Mouse (Mus musculus): ENCODE data around the gene Grk1.

Grk1 gene

DNA sequence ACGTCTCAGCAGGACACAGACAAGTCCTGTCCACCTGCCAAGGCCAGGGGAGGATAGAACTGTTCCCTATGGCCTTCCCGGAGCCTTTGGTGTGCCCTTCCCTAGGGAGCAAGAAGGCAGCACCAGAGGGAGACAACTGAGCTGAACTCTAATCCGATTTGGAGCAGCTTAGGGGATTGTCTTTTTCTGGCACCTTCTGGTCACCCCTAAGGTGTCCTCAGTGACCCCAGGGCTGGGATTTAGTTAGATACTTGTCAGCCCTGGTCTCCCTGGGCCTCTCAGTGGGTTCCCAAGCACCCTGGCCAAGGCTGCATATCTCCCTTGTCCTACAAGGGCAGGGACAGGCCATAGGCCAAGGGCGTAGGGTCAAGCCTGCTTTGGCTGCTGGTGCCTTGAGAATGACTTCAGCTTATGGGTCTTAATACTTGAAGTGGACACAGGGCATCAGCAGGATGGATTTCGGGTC is at the start of gene Grk1:
Grk1 (plus strand) TSS at position 416 of the 466 bp plus-strand sequence.
- no peak for DNase-seq

GRCm38 (mm10) chr8:13356221-13356620 is 48.7 kb upstream of the Grk1 start:
- DNase-seq: no peak

DNA sequence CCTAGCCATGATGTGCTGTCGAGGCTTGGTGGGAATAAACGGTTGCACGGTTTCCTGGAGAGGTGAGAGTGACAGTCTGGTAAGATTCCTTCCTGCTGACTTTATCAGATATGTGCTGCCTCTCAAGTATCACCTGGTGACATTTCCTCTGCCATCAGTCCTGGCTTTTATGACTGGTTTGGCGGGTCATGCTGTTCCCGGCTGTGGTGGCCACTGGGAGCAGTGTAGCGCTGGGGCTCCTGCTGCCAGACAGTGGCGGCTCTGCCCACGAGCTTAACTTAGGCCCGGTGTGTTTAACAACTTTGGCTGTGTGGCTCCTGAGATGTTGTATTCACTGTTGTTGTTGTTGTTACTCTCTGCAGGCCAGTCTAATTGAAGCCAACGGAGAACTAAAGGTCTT is 48.2 kb upstream of the Grk1 start:
- DNase-seq: no peak

- no peak for DNase-seq
These were observed 44.7 kb upstream of the Grk1 start for GRCm38 (mm10) chr8:13360213-13360612.

GRCm38 (mm10) chr8:13361865-13362264 is 43.0 kb upstream of the Grk1 start:
- no peak for DNase-seq

DNA sequence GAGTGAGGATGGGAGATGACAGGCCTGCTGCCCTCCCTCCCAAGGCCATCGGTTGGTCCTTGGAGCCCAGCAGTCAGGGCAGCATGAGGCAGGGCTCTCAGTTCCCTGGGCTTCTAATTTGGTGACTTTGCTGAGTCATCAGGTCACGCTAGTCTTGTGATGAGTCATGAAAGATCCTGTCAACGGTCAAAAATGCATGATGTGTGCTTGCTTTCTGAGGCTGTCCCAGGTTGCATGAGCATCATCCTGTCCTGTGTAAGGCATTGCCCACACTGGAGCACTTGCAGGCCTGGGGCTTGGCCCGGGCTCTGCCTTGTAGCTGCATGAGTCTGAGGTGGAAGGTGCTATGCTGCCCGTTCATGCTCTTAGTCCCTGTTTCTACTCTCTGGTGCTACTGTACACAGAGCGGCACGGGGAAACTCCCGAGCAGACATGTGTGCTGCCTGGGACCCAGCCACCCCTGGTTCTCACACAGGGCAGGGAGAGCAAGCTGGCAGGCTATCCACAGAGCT is 31.7 kb upstream of the Grk1 start:
- no peak for DNase-seq

- no peak for DNase-seq
These were observed 23.3 kb upstream of the Grk1 start for GRCm38 (mm10) chr8:13381630-13382029.

GRCm38 (mm10) chr8:13382536-13382935 is 22.3 kb upstream of the Grk1 start:
- DNase-seq: no peak

DNA sequence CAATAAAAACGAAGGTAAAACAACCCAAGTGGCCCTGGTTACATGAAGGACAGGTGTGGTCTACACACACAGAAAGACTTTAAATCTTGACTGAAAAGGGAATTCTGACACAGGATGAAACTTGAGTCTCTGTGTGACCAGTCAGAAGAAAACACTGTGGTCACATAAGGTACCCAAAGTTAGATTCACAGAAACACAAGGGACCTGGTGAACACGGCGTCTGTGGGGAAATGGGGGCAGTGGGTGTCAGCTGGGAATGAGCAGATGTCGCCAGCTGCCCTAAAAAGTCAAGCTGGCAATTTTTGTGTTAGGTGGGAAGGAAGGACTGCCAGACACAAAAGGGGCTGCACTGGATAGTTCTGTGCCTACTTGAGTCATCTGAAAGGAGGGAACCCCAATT is 21.9 kb upstream of the Grk1 start:
- no peak for DNase-seq

GRCm38 (mm10) chr8:13386366-13386765 is 18.5 kb upstream of the Grk1 start:
- DNase-seq: no peak

GRCm38 (mm10) chr8:13387728-13388127 is 17.2 kb upstream of the Grk1 start:
- DNase-seq: no peak

DNA sequence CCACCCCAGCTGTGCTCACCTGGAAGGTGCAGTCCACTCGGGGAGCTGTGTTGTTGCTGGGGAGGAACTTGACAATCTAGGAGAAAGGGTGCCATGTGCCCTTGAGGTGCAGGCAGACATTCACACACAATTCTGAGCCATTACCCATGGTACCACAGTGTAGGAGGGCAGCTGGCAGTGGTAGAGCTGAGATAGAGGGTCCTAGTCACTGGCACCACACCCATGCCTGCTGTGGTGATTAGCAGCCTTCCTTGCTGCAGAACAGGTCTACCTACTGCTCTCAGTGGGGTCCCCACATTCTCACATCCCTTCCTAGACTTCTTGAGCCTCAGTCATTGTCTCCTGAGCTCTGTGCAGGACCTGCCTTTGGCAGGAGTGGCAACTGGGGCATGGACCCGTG is 16.1 kb upstream of the Grk1 start:
- DNase-seq: no peak

DNA sequence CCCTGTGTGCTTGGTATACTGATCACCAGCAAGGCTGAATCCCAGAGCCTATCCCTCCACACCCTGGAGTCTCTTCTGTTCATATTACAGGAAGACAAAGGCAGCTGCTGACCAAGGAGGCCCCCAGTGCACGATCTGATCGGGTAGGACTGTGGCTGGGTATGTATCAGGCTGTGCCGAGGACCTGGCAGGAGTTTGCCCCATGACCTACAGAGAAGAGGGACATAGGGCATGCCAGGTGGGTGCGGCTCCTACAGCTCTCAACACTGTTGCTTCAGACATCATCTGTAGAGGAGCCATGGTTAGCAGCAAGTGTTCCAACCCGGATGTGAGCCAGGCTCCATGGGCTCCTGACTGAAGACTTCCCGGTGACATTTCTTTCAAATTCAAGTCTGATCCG is 11.0 kb upstream of the Grk1 start:
- DNase-seq: no peak

DNA sequence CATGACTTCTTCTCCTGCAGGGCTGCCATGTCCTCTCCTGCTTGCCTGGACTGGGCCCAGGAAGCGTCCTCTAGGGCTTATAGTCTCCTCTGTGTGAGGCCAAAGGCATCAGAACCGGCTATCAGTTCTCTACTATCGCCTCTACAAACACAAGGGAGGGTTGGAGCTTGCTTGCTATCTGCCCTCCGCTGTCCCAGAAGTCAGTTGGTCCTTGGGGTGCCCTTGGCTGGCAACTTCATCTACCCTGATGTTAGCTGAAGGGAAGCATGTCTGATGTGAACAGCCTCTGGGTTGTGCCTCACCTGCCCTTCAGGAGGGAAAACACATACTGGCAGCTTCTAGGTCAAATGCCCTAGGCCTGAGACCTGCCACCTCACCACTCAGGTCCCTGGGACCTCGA is 8.2 kb upstream of the Grk1 start, which contains the start of gene Atp4b:
Atp4b (minus strand) TSS at position 101 of the 400 bp plus-strand sequence.
- no peak for DNase-seq

- no peak for DNase-seq
These were observed 1.4 kb upstream of the Grk1 start for GRCm38 (mm10) chr8:13403517-13403916.

DNA sequence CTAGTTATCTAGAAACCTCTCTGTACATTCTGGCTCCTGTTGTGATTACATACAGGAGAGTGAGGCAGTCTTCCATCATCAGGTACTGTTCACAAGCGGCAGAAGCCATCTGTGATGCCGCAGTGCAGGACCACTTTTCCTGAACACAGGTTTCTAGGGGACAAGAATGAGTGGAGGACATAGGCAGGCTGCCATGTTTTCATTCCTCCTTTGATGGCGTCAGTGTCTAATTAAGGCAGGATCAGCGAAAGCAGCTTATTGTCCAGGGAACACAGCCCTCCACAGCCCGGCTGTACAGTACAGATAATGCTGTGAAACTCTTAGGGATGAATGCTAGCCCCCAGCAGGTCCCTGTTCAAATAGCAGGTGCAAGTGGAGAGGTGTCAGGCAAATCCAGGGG is 1.1 kb downstream of the Grk1 start:
- DNase-seq: no peak

- DNase-seq: peak; percentile 72
These were observed 6.7 kb downstream of the Grk1 start for GRCm38 (mm10) chr8:13411597-13411996.

DNA sequence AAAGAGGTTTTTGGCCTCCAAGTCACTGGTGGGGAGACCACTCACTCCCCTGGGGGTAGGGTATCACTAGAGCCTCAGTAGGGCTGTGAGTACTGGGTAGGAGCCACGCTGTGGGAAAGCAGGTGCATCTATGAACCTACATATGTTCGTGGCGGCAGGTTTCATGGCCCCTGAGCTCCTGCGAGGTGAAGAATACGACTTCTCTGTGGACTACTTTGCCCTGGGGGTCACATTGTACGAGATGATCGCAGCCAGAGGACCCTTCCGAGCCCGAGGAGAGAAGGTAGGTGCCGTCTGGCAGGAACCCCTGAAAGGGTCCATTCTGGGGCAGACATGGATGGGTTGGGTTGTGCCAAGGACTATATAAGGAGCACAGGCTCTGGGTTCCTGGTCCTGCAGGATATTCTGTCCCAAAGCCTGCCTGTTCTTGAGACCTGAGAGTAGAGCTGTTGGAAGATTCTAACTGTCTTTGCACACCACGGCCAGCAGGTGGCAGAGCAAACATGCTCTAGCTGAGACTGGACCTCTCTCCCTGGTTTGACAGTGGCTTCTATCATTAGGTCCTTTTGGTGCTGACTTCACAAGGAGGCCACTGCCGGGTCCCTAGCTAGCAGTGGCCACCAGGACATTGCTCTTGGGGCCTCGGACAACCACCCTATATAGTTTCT is 8.1 kb downstream of the Grk1 start:
- DNase-seq: peak; percentile 63

- DNase-seq: no peak
These were observed 9.0 kb downstream of the Grk1 start for GRCm38 (mm10) chr8:13413823-13414390.

- no peak for DNase-seq
These were observed 11.0 kb downstream of the Grk1 start for GRCm38 (mm10) chr8:13415879-13416278.

DNA sequence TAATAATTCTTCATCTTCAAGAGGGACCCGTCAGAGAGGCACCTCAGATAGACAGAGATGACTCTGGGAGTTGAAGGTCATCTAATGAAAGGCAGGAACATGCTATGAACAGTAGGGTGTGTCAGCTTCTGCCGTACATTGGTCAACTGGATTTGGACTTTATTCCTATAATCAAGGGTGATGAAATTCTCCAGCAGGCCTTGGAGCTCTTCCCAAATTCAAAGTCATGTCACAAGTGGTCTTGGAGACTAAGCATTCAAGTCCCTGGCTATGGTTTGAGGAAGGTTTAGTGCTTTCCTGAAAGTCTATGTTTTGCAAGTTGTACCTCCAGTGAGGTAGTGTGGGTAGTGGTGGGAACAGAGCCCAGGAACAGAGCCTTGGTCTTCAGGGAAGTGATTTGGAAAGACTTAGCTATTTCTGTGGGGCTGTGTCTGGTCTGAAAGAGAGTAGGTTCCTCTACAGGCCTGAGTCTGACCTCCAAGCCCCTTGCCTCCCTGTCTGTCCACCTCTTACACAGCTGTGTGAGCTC is 14.3 kb downstream of the Grk1 start:
- no peak for DNase-seq

DNA sequence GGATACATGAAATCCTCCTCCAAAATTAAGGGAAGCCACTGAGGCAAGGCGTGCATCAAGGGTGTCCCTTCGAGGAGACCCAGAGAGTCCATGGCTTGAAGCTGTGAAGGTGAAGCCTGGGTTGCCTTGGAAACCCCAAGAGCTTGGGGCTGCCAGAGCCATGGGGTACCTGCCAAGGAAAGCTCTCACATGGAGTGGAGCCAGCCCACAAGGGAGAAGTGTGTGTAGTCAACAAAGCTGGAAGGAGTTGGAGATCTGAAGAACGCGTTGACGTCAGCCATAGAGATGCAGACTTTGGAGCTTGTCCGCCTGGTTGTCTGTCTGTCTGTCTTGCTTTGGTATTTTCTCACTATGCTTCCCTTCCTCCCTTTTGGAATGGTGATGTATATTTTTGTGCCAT is 16.1 kb downstream of the Grk1 start:
- DNase-seq: no peak

DNA sequence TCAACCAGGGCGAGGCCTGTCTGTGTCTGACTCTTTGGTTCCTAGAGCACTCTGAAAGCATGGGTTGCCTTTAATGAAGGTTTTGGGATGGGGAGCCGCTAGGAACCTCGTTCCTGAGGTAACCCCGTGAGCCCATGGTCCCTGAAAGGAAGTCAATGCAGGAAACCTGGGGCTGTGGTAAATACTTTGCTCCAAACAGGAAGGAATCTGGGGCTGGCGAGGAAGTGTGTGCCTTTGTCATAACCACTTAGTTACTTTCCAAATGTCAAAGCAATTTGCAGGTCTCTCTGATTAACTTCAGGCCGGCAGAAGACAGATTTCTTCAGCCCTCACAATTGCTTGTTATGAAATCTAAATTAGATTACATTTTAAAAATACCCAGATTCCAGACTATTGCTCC is 22.5 kb downstream of the Grk1 start:
- no peak for DNase-seq

- no peak for DNase-seq
These were observed 23.3 kb downstream of the Grk1 start for GRCm38 (mm10) chr8:13428156-13428555.

All from lung, postnatal 14 days (tissue).